Mouse (Mus musculus): ENCODE data around the gene Cd40. TPM values are rescaled to one million over a fixed set of nuclear protein-coding genes. Genes with fewer than 3 reads are reported as not detected.

The Cd40 gene
- polyA plus RNA-seq, 1 experiment from 2014 or later: 8.2 TPM

Other genes with a start within 250 kb of the Cd40 start
- 19.5 and 23.5 TPM in 2 replicates for gene Zswim1, start 232.9 kb upstream of the Cd40 start, polyA plus RNA-seq (2014; fragmentation: Nextera tagmentation; extraction: Ambion mirVana)
- 0.30 TPM in 1 of 2 replicates, not detected in the other for gene Spata25, start 227.1 kb upstream of the Cd40 start, polyA plus RNA-seq (2014; fragmentation: Nextera tagmentation; extraction: Ambion mirVana)
- 79.5 and 84.4 TPM in 2 replicates for gene Ctsa, start 222.8 kb upstream of the Cd40 start, polyA plus RNA-seq (2014; fragmentation: Nextera tagmentation; extraction: Ambion mirVana)
- 3.9 and 5.8 TPM in 2 replicates for gene Neurl2, start 222.2 kb upstream of the Cd40 start, polyA plus RNA-seq (2014; fragmentation: Nextera tagmentation; extraction: Ambion mirVana)
- 58.4 and 80.3 TPM in 2 replicates for gene Pltp, start 197.9 kb upstream of the Cd40 start, polyA plus RNA-seq (2014; fragmentation: Nextera tagmentation; extraction: Ambion mirVana)
- gene Pcif1, start 176.3 kb upstream of the Cd40 start, polyA plus RNA-seq (2014; fragmentation: Nextera tagmentation; extraction: Ambion mirVana): 83.9 and 85.1 TPM in 2 replicates
- gene Zfp335, start 143.9 kb upstream of the Cd40 start, polyA plus RNA-seq (2014; fragmentation: Nextera tagmentation; extraction: Ambion mirVana): 8.9 and 13.4 TPM in 2 replicates
- gene Mmp9, start 114.8 kb upstream of the Cd40 start, polyA plus RNA-seq (2014; fragmentation: Nextera tagmentation; extraction: Ambion mirVana): 12.8 and 15.5 TPM in 2 replicates
- gene Slc12a5, start 94.8 kb upstream of the Cd40 start, polyA plus RNA-seq (2014; fragmentation: Nextera tagmentation; extraction: Ambion mirVana): 15.1 and 17.7 TPM in 2 replicates
- gene Ncoa5, start 20.8 kb upstream of the Cd40 start, polyA plus RNA-seq (2014; fragmentation: Nextera tagmentation; extraction: Ambion mirVana): 69.6 and 95.3 TPM in 2 replicates
- not detected in 2 replicates for gene 1700025C18Rik, start 35.1 kb downstream of the Cd40 start, polyA plus RNA-seq (2014; fragmentation: Nextera tagmentation; extraction: Ambion mirVana)
- 4.8 and 4.9 TPM in 2 replicates for gene Cdh22, start 179.2 kb downstream of the Cd40 start, polyA plus RNA-seq (2014; fragmentation: Nextera tagmentation; extraction: Ambion mirVana)
- 54.7 and 56.4 TPM in 2 replicates for gene Slc35c2, start 232.2 kb downstream of the Cd40 start, polyA plus RNA-seq (2014; fragmentation: Nextera tagmentation; extraction: Ambion mirVana)

Measured in forebrain, embryonic 14.5 days (tissue).